Mouse (Mus musculus): ENCODE results near the gene Olfr715b.
"Not testable (repeated sequence)": the region's sequence is repeated elsewhere in the genome, so short reads cannot be mapped to it uniquely, and the experiment has no call there.

Gene Olfr715b

GRCm38 (mm10) chr7:107110269-107110668 is at the start of gene Olfr715b:
TSS of gene Olfr715b (minus strand) at chr7:107110369.
- DNase-seq (ENCODE audit: low spot score), result not testable (repeated sequence)

GRCm38 (mm10) chr7:107138027-107138426 is 27.9 kb upstream of the Olfr715b start, which contains the start of gene Olfr716:
TSS of gene Olfr716 (plus strand) at chr7:107138327.
- not testable (repeated sequence) for DNase-seq (ENCODE audit: low spot score)

- DNase-seq (ENCODE audit: low spot score), result not testable (repeated sequence)
Observed at GRCm38 (mm10) chr7:107130983-107131382, 20.8 kb upstream of the Olfr715b start, which contains the start of gene Olfr715. TSS of gene Olfr715 (minus strand) at chr7:107131083.

- no peak for DNase-seq (ENCODE audit: low spot score)
Observed at GRCm38 (mm10) chr7:107092920-107093319, 17.2 kb downstream of the Olfr715b start, which contains the start of gene Olfr17. TSS of gene Olfr17 (plus strand) at chr7:107093220.

GRCm38 (mm10) chr7:107070681-107071080 is 39.5 kb downstream of the Olfr715b start, which contains the start of gene Olfr714:
TSS of gene Olfr714 (plus strand) at chr7:107070981.
- DNase-seq (ENCODE audit: low spot score), result no peak

All from urinary bladder, postnatal 25 days (tissue).